Mouse (Mus musculus): ENCODE measurements around the gene Drg1.

Drg1 gene

DNA sequence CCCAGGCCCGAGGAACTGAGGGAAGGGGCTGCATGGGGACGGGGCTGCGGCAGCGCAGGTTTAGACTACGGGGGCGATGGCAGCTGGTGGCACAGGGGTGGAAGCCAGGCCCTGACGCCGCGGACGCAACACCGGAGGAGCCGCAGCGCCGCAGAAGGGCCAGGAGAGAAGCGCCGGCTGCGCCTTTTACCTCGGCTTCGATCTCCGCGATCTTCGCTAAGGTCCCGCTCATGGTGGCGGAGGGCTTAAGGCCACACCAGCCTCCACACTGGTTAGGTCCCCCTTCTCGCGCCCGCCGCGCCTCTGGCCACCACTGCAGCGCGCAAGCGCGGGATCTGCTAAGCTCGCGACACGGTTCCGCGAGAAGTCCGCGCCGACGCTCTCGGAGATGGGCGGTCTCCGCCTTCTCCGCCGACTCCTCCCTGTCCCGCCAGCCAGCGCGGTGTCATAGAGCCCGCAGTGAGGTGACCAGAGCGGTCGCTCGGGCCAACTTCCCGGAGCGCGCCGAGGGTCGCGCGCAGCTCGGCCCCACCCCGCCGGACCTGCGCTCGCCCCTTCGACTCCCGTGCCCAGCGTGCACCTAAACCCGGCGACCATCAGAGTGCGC, at the start of gene Drg1:
Gene Drg1 (minus strand): TSS at position 337 of the 607 bp plus-strand sequence.
- peak; percentile 98 for DNase-seq (ENCODE audit: low read depth, low spot score)

GRCm38 (mm10) chr11:3314148-3314547, 47.9 kb upstream of the Drg1 start:
- peak; percentile 87 for DNase-seq (ENCODE audit: low read depth, low spot score)

DNA sequence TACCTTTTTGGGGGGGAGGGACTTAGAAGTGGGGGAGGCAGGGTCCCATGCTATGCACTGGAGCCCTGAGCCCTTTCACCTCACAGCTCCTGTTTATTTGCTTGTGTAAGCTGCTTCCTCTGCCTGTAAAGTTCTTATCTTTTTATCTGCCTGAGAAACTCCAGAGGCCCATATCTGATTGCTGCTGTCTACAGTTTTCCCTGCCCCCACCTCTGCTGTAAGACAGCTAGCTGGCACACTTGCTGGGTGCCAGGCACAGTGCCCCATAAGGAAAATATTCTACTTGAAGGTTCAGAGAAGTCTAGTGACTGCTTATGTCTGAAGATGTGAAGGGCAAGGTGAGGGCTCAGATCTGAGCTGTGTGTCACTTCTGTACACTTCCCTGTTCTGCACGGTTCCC, 47.1 kb upstream of the Drg1 start:
- DNase-seq (ENCODE audit: low read depth, low spot score), result no peak

DNA sequence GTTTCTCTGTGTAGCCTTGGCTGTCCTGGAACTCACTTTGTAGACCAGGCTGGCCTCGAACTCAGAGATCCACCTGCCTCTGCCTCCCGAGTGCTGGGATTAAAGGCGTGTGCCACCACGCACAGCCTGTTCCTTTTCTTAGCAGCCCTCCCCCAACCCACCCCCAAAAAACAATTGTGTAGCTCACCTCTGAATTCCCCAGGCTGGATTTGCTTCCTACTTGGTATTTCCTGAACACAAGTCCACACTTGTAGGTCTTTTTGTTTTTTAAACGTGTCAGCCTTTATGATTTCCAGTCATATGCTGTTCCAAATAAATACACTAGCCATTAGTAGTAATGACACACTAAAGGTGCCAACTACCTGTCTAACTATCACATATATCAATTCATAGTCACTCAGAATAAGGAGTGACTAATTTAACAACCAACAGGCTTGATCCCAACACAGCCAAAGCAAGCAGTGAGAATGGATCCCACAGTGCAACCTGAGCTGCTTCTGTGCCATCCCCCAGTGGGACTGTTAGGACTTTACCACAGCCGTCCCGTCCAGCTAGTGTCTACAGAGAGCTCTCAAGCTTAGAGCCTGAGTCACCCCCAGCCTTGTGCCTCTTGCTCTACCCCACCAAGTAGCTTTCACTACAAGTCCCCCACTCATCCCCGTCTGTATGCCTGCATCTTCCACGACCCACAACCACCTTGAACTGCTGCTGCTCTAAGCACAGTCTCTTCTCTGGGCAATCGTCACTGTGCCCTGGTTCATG, 45.6 kb upstream of the Drg1 start:
- no peak for DNase-seq (ENCODE audit: low read depth, low spot score)

GRCm38 (mm10) chr11:3310789-3311585, 44.8 kb upstream of the Drg1 start:
- DNase-seq (ENCODE audit: low read depth, low spot score), result no peak

DNA sequence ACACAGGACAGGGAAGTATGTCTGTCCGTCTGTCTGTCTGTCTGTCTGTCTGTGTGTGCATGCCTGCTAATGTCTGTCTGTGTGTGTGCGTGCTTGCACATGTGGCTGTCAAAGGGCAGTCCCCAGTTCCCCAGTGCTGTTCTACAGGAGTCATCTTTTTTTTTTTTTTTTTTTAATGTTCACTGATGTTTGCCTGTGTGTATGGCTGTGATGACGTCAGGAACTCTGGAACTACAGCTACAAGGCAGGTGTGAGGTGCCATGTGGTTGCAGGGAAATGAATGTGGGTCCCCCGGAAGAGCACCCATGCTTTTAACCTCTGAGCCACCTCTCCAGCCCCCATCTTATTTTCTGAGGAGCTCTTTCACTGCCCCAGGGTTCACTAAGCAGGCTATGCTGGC, 43.7 kb upstream of the Drg1 start:
- DNase-seq (ENCODE audit: low read depth, low spot score), result no peak

DNA sequence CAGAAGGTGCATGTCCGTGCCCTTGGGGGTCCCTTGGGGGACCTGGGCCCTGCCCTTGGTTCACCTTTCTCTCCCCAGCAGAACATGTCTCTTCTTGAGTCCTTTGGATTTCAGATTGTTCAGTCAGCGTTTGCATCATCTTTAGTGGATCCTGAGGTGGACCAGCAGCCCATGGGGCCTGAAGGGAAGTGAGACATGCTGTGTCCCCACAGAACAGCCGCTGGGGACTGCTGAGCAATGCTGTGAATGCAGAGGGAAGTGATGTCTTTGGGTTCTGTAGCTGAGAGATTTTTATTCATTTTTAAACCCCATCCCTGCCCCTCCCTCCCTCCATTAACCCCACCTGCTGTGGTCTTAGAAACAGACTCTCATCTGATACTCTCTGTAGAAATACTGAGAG, 41.7 kb upstream of the Drg1 start:
- no peak for DNase-seq (ENCODE audit: low read depth, low spot score)

DNA sequence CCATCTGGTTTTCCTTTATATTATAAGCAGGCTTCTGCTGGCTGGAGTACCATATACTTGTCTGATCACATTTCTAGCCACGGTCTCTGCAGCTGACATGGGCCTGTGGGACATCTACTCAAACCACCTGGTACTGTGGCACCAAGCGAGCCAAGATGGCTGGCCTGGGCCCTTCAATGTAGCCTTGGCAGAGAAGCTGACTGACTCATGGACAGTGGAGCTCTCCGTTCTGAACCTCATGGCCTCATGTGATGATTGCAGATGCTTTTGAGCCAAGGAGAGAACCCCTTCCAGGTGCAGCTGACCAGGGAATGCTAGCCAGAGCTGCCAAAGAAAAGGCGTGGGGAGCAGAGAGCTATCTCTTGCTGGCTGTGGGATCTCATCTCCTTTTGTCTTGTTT, 39.6 kb upstream of the Drg1 start:
- DNase-seq (ENCODE audit: low read depth, low spot score), result peak; percentile 33

DNA sequence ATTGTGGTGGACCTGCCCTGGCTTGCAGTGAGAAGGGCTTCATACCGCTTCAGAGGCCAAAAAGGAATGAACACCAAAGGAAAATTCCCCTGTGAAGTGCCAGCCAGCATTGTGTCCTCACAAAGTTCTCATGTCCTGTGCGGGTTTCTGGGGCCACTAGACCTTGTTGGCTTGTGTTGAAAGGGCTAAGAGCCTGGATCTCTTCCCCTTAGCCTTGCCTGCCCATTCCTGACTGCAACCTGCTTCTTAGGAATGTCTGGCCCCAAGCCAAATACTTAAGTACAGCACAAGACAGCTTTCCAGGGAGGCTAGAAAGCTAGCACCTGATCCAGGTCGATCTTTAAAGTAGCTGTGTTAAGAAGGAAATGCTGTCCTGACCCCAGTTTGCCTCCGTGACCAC, 36.6 kb upstream of the Drg1 start:
- peak; percentile 44 for DNase-seq (ENCODE audit: low read depth, low spot score)

GRCm38 (mm10) chr11:3302385-3302784, 36.2 kb upstream of the Drg1 start:
- peak; percentile 88 for DNase-seq (ENCODE audit: low read depth, low spot score)

- no peak for DNase-seq (ENCODE audit: low read depth, low spot score)
These were observed 34.9 kb upstream of the Drg1 start for GRCm38 (mm10) chr11:3301075-3301474.

- no peak for DNase-seq (ENCODE audit: low read depth, low spot score)
These were observed 32.6 kb upstream of the Drg1 start for GRCm38 (mm10) chr11:3298813-3299185.

DNA sequence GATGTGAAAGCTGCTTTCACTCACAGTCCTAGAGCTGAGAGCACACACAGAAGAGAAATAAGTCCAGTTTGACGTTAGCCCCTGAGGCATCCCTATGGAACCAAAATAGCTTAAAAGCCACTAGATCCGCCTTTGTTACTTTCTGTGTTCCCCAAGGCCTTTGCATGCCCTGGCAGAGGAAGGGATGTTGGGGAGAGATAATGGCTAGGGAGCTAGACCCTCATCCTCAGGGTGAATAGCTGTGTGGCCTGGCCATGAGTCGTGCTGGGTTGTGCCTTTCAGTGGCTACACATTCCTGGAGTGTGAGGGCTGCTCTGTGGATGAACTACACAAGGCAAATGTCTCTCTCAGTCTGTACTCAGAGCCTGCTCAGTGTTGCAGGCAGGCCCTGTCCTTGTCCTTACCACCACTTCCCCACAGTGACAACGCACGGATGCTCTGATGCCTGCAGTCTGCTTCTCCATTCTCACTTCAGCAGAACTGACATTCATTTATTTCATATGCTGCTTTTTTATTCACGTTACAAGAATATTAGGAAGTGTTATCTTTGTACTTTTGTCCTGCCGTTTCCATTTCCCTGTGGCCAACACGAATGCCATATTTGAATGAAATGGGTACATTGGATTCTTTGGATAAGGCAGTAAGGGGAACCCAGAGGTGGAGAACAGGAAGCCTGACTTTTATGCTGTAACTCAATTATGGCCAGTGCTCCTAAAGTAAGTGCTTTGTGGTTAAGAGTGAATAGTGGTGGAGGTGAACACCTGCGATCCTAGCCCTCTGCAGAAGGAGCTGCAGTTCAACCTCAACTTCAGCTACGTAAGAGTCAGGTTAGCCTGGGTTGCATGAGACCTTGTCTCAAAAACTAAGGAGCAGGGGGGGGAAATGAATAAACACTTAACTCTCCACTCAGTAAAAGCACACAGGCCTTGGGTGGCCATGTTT, 31.9 kb upstream of the Drg1 start:
- DNase-seq (ENCODE audit: low read depth, low spot score), result no peak

DNA sequence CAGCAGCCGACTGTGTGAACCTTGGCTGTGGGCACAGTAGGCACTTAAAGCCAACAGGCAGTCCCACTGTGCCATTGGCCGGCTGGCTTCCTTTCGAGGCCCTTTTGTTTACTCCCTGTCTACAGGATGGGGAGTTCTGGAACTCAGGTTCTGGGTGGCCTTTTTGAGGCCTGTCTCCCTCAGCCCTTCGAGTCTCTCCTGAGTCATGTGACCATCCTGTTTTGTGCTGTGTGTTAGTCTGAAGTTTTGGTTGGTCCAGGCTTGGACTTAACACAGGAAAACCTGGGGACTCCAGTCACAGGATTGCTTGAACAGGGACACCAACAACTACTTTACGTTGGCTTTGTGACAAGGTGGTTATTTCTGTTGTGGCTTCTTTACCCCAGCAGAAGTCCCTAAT, 29.8 kb upstream of the Drg1 start:
- DNase-seq (ENCODE audit: low read depth, low spot score), result no peak

DNA sequence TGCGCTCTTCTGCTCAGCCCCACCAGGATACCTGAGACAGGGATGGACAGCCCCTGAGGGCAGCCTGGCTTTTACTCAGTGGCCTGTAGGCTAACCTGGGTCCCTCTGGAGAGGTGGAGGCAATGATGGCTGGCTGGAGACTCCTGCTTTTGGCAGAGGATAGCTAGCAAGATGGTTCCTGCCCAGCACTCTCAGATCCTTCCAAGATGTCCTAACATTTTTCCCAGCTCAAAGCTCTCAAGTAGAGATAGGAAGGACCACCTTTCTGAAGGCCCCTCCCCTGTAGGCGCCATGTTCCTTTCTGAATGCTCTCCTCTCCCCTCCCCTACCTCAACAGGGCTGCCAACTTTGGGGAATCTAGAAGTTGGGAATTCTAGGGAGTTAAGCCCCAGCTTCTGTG, 28.4 kb upstream of the Drg1 start:
- no peak for DNase-seq (ENCODE audit: low read depth, low spot score)

GRCm38 (mm10) chr11:3293361-3293760, 27.1 kb upstream of the Drg1 start:
- DNase-seq (ENCODE audit: low read depth, low spot score), result peak; percentile 26

DNA sequence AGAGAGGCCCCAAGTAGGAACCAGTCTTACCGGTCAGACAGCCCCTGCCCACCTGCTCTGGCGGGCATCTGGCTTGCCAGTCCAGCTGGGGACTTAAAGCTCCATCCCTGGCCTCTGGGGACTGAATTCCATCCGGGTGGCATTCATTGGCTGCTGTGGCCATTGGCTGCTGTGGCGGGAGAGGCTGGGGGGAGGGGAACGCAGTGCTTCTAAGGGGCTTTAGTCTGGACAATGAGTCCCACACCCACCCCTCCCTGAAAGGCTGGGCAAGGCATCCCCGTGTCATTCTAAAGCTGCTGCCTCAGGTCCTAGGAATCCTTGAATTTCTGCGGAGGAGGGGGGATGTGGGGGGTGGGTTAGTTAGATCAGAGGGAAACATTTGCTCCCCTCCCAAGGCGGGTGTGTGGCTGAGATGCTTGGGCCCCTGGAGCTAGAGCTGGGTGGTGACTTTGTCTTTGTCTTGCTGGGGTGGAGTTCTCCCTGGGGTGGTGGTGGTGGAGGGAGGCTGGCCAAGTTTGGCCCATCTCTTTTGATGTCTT, 26.6 kb upstream of the Drg1 start:
- DNase-seq (ENCODE audit: low read depth, low spot score), result peak; percentile 44

DNA sequence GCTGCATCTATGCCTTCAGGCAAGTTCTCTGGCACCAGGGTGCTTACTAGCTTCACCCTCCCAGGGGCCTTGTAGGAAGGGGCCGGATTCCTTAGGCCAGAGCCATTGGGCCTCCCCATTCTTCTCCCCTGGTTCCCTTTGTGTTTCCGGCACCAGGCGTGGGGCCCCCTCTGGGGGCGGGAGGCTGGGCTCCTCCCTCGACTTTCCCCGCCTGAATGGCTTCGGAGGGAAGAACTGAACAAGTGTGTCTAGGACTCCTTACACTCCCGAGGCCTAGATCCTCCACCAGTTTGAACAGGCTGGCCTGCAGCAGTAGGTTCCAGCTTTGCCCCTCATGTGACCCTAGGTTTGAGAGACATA, 25.8 kb upstream of the Drg1 start:
- DNase-seq (ENCODE audit: low read depth, low spot score), result peak; percentile 45

DNA sequence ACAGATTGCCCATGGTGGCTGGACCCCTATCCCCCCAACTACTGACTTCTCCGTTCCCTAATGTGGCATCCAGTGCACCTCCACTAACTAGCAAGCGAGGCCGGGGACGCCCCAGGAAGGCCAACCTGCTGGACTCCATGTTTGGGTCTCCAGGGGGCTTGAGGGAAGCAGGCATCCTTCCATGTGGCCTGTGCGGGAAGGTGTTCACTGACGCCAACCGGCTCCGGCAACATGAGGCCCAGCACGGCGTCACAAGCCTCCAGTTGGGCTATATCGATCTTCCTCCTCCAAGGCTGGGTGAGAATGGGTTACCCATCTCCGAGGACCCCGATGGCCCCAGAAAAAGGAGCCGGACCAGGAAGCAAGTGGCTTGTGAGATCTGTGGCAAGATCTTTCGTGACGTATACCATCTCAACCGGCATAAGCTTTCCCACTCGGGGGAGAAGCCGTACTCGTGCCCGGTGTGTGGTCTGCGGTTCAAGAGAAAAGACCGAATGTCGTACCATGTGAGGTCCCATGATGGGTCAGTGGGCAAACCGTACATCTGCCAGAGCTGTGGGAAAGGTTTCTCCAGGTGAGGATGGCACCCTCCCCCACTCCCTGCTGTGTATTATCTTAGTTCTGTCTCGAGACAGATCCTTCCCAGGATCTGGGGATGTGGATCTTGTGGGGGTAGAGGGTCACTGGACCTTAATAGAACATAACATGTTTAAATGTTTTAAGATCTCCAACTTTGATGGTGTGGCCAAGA, 25.3 kb upstream of the Drg1 start:
- DNase-seq (ENCODE audit: low read depth, low spot score), result no peak

- DNase-seq (ENCODE audit: low read depth, low spot score), result peak; percentile 79
These were observed 24.6 kb upstream of the Drg1 start for GRCm38 (mm10) chr11:3290640-3291310.
